Mouse (Mus musculus): ENCODE results near the gene Vmn1r79. TPM values are rescaled to one million over a fixed set of nuclear protein-coding genes. Genes with fewer than 3 reads are reported as not detected.
"Not testable (repeated sequence)": the region's sequence is repeated elsewhere in the genome, so short reads cannot be mapped to it uniquely, and the experiment has no call there.

The Vmn1r79 gene
- not detected for total RNA-seq (2021)
- long read RNA-seq, experiment 1 = 0 reads
- long read RNA-seq, experiment 2 = 0 reads

DNA sequence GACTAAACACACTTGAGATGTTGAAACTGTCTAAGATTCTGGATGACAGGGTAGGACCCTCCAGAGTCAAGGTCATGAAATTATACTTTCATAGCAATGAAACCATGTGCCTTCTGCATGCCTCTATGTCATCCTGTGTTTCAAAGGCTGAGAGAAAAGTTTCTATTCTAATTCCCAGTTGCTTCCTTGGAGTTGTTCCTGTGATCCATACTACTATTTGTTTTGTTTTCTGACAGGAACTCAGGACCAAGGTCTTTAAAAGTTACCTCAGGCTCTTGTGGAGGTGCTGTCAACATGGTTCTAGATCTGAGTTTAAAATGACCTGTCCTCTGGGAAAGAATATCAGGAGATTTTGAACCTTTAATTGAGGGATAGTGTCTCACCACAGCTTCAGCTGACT lies at the start of gene Vmn1r79:
Vmn1r79 (plus strand) TSS at position 301 of the 400 bp plus-strand sequence.
- DNase-seq = not testable (repeated sequence)

GRCm38 (mm10) chr7:12149957-12150356 lies 21.1 kb upstream of the Vmn1r79 start, which contains the start of gene Vmn1r78:
Gene Vmn1r78, plus strand, starts transcription at chr7:12150257.
- no peak for DNase-seq

- not testable (repeated sequence) for DNase-seq
Measured at GRCm38 (mm10) chr7:12156463-12156862, 14.6 kb upstream of the Vmn1r79 start.

DNA sequence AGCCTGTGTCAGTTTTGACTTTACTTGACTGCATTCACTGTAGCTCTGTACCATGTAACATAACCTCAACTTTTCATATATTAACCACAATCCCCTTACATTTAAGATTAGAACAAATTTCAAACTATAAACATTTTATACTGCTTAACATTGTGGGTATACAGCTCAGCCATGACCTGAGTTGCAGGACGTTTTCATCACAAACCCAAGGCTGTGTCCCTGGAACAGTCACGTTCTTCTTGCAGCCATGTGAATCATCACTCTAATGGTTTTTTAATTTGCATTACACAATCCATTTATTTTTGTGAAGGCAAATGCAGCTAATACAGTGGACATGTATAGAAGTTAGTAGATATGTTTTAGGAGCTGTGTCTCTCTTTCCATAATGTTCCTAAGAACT lies 1.8 kb downstream of the Vmn1r79 start:
- not testable (repeated sequence) for DNase-seq

DNA sequence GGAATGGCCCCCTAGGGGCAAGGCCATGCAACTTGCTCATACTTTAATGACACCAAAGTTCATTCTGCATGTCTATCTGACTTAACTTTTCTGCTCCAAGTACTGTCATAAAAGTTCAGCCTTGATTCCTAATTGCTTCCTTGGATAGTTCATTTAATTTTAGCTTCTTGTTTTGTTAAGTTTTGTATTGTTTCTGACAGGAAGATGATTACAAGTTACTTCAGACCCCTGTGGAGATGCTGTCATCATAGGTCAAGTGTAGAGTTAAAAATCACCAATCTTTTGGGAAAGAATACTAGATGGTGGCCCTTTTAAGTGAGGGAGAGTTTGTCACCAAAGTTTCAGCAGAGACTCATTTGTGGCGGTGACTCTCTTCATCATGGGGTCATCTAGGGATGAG lies 17.9 kb downstream of the Vmn1r79 start, which contains the start of gene Vmn1r80:
Vmn1r80 (plus strand) TSS at position 301 of the 400 bp plus-strand sequence.
- DNase-seq = no peak

- DNase-seq = no peak
Measured at GRCm38 (mm10) chr7:12204141-12204540, 33.1 kb downstream of the Vmn1r79 start.

Other genes with a start within 250 kb of the Vmn1r79 start
- gene Vmn1r76, start 233.1 kb upstream of the Vmn1r79 start, total RNA-seq (2021) = not detected
- gene Vmn1r77, start 134.5 kb upstream of the Vmn1r79 start, total RNA-seq (2021) = not detected
- not detected for gene Vmn1r78, start 21.0 kb upstream of the Vmn1r79 start, total RNA-seq (2021)
- not detected for gene Vmn1r80, start 18.0 kb downstream of the Vmn1r79 start, total RNA-seq (2021)
- not detected for gene Vmn1r81, start 97.0 kb downstream of the Vmn1r79 start, total RNA-seq (2021)
- gene Vmn1r82, start 129.2 kb downstream of the Vmn1r79 start, total RNA-seq (2021) = not detected
- gene Vmn1r83, start 158.2 kb downstream of the Vmn1r79 start, total RNA-seq (2021) = not detected
- gene Vmn1r84, start 198.0 kb downstream of the Vmn1r79 start, total RNA-seq (2021) = not detected